Mouse (Mus musculus): ENCODE measurements around the gene Upf3b.
A peak's percentile ranks its signal among the peaks of the same experiment; 100 is the strongest.
"Not testable (repeated sequence)": the region's sequence is repeated elsewhere in the genome, so short reads cannot be mapped to it uniquely, and the experiment has no call there.

The Upf3b gene

GRCm38 (mm10) chrX:37110193-37110880 lies at the start of gene Upf3b:
Gene Upf3b, minus strand, starts transcription at chrX:37110322.
- DNase-seq (ENCODE audit: low read depth, low spot score), result peak; percentile 96

- DNase-seq (ENCODE audit: low read depth, low spot score), result peak; percentile 49
Measured at GRCm38 (mm10) chrX:37157839-37158238, 47.7 kb upstream of the Upf3b start.

DNA sequence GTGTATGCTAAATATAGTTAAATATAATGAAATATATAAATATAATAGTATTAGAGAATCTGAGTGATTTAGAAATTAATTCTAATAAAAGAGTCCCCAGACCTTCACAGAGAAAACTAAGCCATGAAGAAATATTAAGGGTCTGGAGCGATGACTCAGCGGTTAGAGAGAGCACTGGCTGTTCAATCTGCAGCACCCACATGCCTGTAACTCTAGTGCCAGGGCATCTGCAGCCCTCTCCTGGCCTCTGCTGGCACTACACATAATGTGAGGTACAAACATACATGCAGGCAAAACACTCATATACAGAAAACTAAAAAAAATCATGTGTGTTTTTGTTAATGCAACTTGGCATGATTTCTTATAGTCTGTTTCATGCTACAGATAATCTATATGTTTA lies 34.8 kb upstream of the Upf3b start:
- DNase-seq (ENCODE audit: low read depth, low spot score), result peak; percentile 56

DNA sequence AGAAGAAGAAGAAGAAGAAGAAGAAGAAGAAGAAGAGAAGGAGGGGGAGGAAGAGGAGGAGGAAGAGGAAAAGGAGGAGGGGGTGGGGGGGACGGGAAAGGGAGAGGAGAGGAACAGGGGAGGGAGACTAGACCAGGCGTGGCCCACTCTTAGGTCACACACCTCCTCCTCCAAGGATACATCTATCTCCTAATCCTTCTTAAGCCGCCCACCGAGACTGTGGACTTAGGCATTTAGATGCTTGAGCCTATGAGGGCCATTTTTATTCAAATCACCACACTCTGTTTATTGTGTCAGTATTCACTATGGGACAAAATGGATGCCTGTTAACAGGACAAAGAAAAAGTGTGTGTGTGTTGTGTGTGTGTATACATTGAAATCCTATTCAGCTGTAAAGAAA lies 34.4 kb upstream of the Upf3b start:
- DNase-seq (ENCODE audit: low read depth, low spot score), result not testable (repeated sequence)

DNA sequence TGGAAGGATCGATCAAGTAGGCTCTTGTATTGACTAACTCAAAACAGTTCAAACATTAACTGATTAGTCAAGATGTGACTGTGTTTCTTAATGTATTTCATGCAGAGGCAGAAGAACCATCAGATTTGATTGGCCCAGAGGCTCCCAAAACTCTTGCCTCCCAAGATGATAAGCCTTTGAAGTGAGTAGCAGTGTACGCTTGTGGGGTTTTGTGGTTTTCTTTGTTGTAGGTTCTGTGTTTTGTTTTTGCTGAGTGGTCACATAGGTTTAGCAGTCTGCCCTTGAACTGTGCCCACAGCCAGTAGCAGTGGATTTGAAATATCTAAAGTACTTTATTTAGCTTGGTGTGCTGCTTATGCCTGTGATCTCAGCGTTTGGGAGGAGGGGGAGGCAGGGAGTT lies 31.6 kb upstream of the Upf3b start:
- DNase-seq (ENCODE audit: low read depth, low spot score), result peak; percentile 34

DNA sequence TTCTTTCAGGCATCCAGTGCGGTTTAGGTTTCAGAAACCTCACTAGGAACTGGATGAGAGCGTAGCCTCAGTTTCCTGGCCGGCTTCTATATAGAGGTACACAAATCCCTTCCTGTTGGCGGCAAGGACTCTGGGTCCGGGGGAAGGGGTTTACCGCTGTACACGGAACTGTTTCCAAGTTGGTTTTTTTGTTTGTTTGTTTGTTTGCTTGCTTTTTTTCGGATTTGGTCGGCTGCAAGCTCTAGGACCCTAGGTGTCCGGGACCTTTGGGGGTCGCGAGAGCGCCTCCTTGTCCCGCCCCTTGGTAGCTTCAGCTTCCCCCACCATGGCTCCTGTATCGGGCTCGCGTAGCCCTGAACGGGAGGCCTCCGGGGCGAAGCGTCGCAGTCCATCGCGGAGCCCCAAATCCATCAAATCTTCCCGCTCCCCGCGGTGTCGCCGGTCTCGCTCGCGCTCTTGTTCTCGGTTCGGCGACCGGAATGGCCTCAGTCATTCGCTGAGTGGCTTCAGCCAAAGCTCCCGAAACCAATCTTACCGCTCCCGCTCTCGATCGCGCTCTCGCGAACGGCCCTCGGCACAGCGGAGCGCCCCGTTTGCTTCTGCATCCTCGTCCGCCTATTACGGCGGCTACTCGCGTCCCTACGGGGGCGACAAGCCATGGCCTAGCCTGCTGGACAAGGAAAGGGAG lies 16.7 kb upstream of the Upf3b start, which contains the start of gene Nkap:
TSS of gene Nkap (plus strand) at position 125 of the 688 bp plus-strand sequence.
- DNase-seq (ENCODE audit: low read depth, low spot score), result peak; percentile 87

DNA sequence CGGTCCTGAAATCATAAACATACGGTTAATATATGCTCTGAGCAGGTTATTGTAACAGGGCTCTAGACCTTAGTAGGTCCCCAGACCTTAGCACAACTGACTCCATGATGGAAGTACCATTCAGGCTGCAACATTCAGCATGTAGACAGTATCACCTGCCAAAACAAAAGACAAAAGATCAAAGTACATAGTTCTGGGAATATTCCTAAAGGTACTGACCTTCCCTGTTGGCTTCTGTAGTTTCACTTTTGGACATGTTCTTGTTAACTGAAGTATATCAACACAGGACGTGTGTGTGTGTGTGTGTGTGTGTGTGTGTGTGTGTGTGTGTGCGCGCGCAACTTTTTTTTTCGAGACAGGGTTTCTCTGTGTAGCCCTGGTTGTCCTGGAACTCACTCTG lies 15.4 kb upstream of the Upf3b start:
- no peak for DNase-seq (ENCODE audit: low read depth, low spot score)

GRCm38 (mm10) chrX:37120212-37120611 lies 10.1 kb upstream of the Upf3b start:
- no peak for DNase-seq (ENCODE audit: low read depth, low spot score)

- DNase-seq (ENCODE audit: low read depth, low spot score), result no peak
Measured at GRCm38 (mm10) chrX:37119585-37119984, 9.5 kb upstream of the Upf3b start.

DNA sequence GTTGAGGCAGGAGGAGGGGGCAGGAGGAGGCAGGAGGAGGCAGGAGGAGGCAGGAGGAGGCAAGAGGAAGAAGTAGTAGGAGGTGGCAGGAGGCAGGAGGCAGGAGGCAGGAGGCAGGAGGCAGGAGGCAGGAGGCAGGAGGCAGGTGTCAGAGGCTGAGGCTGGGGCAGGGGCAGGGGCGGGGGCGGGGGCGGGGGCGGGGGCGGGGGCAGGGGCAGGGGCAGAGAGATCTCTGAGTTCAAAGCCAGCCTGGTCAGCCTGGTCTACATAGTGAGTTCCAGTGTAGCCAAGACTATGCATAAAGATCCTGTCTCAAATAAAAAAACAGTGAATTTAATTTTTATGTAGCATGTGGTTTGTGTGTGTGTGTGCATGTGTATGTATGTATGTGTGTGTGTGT lies 7.0 kb upstream of the Upf3b start:
- DNase-seq (ENCODE audit: low read depth, low spot score), result no peak

DNA sequence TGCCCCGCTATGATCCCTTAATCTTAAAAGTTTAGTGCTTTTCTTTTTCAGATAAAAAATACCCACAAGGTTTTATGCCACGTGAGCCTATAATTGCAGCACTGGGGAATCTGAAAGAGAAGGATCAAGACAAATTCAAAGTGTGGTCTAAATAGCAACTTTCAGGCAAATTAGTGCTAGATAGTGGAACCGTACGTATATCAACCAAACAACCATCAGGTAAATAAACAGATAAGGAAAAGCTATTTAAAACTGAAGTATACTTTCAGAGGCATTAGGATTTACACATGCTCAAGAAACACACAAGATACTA lies 715 bp upstream of the Upf3b start:
- DNase-seq (ENCODE audit: low read depth, low spot score), result no peak

DNA sequence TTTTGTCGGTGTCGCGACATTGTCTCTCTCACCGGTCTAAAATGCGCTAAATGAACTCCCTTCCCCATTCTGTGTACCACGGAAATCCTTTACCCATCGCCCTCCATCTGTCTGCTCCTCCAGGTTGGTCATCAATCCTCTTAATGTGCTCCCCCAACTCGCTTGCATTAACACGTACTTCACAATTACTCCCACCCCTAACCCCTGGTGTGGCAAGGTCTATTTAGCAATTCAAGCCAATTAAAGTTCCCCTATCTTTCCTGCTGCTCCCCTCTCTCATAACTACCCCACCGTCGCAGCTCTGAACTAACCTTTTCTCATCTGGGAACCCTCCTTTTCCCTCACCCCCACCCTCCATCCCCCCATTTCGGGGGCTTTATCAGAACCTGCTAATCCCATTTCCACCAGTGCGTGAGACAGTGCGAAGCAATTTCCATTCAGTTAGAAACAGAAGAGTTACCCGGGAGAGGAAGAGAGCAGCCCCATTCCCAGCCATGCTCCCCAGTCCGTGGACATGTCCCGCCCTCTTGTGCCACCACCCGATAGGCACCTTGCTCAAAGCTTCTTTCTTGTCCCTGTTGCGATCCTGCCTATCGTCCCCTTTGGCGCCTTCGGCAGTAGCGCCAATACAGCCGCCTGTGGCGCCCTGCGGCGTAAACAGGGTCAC lies 463 bp downstream of the Upf3b start:
- DNase-seq (ENCODE audit: low read depth, low spot score), result no peak

DNA sequence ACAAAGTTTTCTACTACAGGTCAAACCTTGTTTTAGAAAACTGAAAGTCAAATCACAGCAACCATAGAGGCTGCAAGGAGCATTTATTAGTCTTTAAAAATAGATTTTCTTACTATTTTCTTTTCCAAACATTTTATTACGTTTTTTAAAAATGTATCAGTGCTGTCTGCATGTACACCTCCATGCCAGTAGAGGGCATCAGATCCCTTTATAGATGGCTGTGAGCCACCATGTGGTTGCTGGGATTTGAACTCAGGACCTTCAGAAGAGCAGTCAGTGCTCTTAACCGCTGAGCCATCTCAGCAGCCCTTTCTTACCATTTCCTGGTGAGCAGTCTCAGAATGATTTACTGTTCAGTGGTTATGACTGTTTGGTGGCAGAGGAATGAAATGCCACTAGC lies 6.3 kb downstream of the Upf3b start:
- DNase-seq (ENCODE audit: low read depth, low spot score), result peak; percentile 27

- DNase-seq (ENCODE audit: low read depth, low spot score), result no peak
Measured at GRCm38 (mm10) chrX:37098681-37099080, 11.4 kb downstream of the Upf3b start.

GRCm38 (mm10) chrX:37095106-37095768 lies 14.9 kb downstream of the Upf3b start:
- DNase-seq (ENCODE audit: low read depth, low spot score), result no peak

GRCm38 (mm10) chrX:37091457-37091856 lies 18.7 kb downstream of the Upf3b start:
- peak; percentile 56 for DNase-seq (ENCODE audit: low read depth, low spot score)

GRCm38 (mm10) chrX:37088778-37089177 lies 21.3 kb downstream of the Upf3b start:
- DNase-seq (ENCODE audit: low read depth, low spot score), result no peak

DNA sequence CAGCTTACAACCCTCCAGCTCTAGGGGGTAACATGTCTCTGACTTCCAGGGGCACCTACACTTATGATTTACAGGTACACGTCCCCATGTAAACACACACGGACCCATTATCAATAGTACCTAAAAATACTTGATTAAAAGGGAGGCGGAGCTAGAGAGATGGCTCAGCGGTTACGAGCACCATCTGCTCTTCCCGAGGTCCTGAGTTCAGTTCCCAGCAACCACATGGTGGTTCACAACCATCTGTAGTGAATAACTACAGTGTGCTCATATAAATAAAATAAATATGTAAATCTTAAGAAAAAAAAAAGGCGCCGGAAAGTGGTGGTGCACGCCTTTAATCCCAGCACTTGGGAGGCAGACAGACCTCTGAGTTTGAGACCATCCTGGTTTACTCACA lies 24.5 kb downstream of the Upf3b start:
- DNase-seq (ENCODE audit: low read depth, low spot score), result no peak

- peak; percentile 93 for DNase-seq (ENCODE audit: low read depth, low spot score)
Measured at GRCm38 (mm10) chrX:37084927-37085660, 25.0 kb downstream of the Upf3b start, which contains the start of gene Rpl39. Gene Rpl39, minus strand, starts transcription at chrX:37085402.

DNA sequence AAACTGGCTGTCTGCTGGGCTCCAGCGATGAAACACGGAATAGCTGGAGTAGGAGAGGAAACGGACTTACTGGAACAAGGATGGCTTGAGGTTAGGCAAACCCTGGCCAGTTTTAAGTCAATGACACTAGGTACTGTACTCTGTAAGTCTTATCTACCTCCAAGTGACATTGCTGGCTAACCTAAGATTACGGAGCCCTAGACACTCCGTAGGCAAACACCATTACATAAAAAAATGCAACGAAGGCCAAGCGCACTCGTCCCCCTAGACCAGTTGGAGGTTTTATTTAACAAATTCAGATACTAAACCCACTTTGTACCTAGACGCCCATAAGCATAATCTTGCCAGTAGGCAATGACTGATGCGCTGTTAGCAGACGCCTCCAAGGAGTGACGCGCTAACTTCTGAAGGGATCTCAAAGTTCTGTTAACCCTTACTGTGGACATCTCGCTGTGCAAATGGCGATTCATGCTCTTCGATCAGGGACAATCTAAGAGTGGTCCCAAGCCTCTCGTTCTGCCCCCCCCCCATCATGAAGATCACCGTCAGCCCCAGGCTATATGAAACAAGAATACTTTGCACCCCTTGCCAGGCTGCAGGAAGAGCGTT lies 25.7 kb downstream of the Upf3b start:
- DNase-seq (ENCODE audit: low read depth, low spot score), result peak; percentile 47

GRCm38 (mm10) chrX:37081194-37081593 lies 28.9 kb downstream of the Upf3b start:
- no peak for DNase-seq (ENCODE audit: low read depth, low spot score)

Measured in CD4-positive, CD25-positive, alpha-beta regulatory T cell, adult 2 months (primary cell).